Mouse (Mus musculus): Measurements from ENCODE around the gene Nsmce1. TPM values are rescaled to one million over a fixed set of nuclear protein-coding genes. Genes with fewer than 3 reads are reported as not detected.
"Not testable (repeated sequence)": the region's sequence is repeated elsewhere in the genome, so short reads cannot be mapped to it uniquely, and the experiment has no call there.

Gene Nsmce1
- polyA plus RNA-seq, 1 experiment: 54.5 TPM

GRCm38 (mm10) chr7:125434666-125435290 is 56.6 kb downstream of the Nsmce1 start:
- no peak for DNase-seq (ENCODE audit: low read depth)

- no peak for DNase-seq (ENCODE audit: low read depth)
Observed at GRCm38 (mm10) chr7:125433874-125434273, 57.5 kb downstream of the Nsmce1 start.

GRCm38 (mm10) chr7:125430170-125430842 is 61.1 kb downstream of the Nsmce1 start:
- DNase-seq (ENCODE audit: low read depth): no peak

GRCm38 (mm10) chr7:125428816-125429500 is 62.4 kb downstream of the Nsmce1 start:
- not testable (repeated sequence) for DNase-seq (ENCODE audit: low read depth)

GRCm38 (mm10) chr7:125428381-125428780 is 63.0 kb downstream of the Nsmce1 start:
- DNase-seq (ENCODE audit: low read depth): no peak

- DNase-seq (ENCODE audit: low read depth): peak; percentile 62
Observed at GRCm38 (mm10) chr7:125427492-125428090, 63.8 kb downstream of the Nsmce1 start.

GRCm38 (mm10) chr7:125423056-125423455 is 68.3 kb downstream of the Nsmce1 start:
- DNase-seq (ENCODE audit: low read depth): no peak

- no peak for DNase-seq (ENCODE audit: low read depth)
Observed at GRCm38 (mm10) chr7:125421911-125422310, 69.5 kb downstream of the Nsmce1 start.

GRCm38 (mm10) chr7:125420190-125420589 is 71.2 kb downstream of the Nsmce1 start:
- DNase-seq (ENCODE audit: low read depth): no peak

GRCm38 (mm10) chr7:125418413-125418812 is 73.0 kb downstream of the Nsmce1 start:
- DNase-seq (ENCODE audit: low read depth): no peak

Other genes starting within 250 kb of the Nsmce1 start
- 3.7 and 4.4 TPM in 2 replicates for gene Kdm8, start 46.9 kb downstream of the Nsmce1 start, polyA plus RNA-seq (2012; rRNA removed)
- gene Il4ra, start 60.5 kb upstream of the Nsmce1 start, polyA plus RNA-seq (2012; rRNA removed): 61.7 and 63.8 TPM in 2 replicates
- gene Il21r, start 111.8 kb upstream of the Nsmce1 start, polyA plus RNA-seq (2012; rRNA removed): 1.5 and 1.8 TPM in 2 replicates
- 32.4 and 43.3 TPM in 2 replicates for gene Gtf3c1, start 216.2 kb upstream of the Nsmce1 start, polyA plus RNA-seq (2012; rRNA removed)
- gene D430042O09Rik, start 216.3 kb upstream of the Nsmce1 start, polyA plus RNA-seq (2012; rRNA removed): 14.9 and 15.9 TPM in 2 replicates

Measured in gonadal fat pad, adult 2 months (tissue).